Mouse (Mus musculus): Measurements from ENCODE around the gene Etv4. TPM values are rescaled to one million over a fixed set of nuclear protein-coding genes. Genes with fewer than 3 reads are reported as not detected.

Etv4 gene
- polyA plus RNA-seq, 1 experiment from 2014 or later, result 12.5 TPM

Other genes starting within 250 kb of the Etv4 start
- 14.1 and 17.7 TPM in 2 replicates for gene Brca1, start 233.4 kb downstream of the Etv4 start, polyA plus RNA-seq (2015; fragmentation: Nextera tagmentation; extraction: Ambion mirVana)
- gene Nbr1, start 233.2 kb downstream of the Etv4 start, polyA plus RNA-seq (2015; fragmentation: Nextera tagmentation; extraction: Ambion mirVana), result 66.1 and 73.1 TPM in 2 replicates
- 3.6 and 5.5 TPM in 2 replicates for gene Tmem106a, start 203.1 kb downstream of the Etv4 start, polyA plus RNA-seq (2015; fragmentation: Nextera tagmentation; extraction: Ambion mirVana)
- not detected in 2 replicates for gene Gm11634, start 186.1 kb downstream of the Etv4 start, polyA plus RNA-seq (2015; fragmentation: Nextera tagmentation; extraction: Ambion mirVana)
- gene Rdm1, start 158.2 kb downstream of the Etv4 start, polyA plus RNA-seq (2015; fragmentation: Nextera tagmentation; extraction: Ambion mirVana), result 46.5 and 49.8 TPM in 2 replicates
- gene Arl4d, start 119.8 kb downstream of the Etv4 start, polyA plus RNA-seq (2015; fragmentation: Nextera tagmentation; extraction: Ambion mirVana), result 4.4 and 4.9 TPM in 2 replicates
- gene Dhx8, start 52.5 kb downstream of the Etv4 start, polyA plus RNA-seq (2015; fragmentation: Nextera tagmentation; extraction: Ambion mirVana), result 29.0 and 31.2 TPM in 2 replicates
- 10.3 and 10.4 TPM in 2 replicates for gene Meox1, start 109.0 kb upstream of the Etv4 start, polyA plus RNA-seq (2015; fragmentation: Nextera tagmentation; extraction: Ambion mirVana)
- 0.44 and 0.52 TPM in 2 replicates for gene Sost, start 181.6 kb upstream of the Etv4 start, polyA plus RNA-seq (2015; fragmentation: Nextera tagmentation; extraction: Ambion mirVana)
- not detected in 2 replicates for gene Cfap97d1, start 198.9 kb upstream of the Etv4 start, polyA plus RNA-seq (2015; fragmentation: Nextera tagmentation; extraction: Ambion mirVana)
- 18.8 and 20.0 TPM in 2 replicates for gene Dusp3, start 201.6 kb upstream of the Etv4 start, polyA plus RNA-seq (2015; fragmentation: Nextera tagmentation; extraction: Ambion mirVana)
- gene Mpp3, start 243.1 kb upstream of the Etv4 start, polyA plus RNA-seq (2015; fragmentation: Nextera tagmentation; extraction: Ambion mirVana), result 3.8 and 3.9 TPM in 2 replicates